Mouse (Mus musculus): ENCODE results near the gene Tmem123.

Gene Tmem123

GRCm38 (mm10) chr9:7775986-7776385, 12.1 kb downstream of the Tmem123 start:
- DNase-seq (ENCODE audit: low spot score) = no peak

GRCm38 (mm10) chr9:7776940-7777339, 13.1 kb downstream of the Tmem123 start:
- DNase-seq (ENCODE audit: low spot score) = no peak

GRCm38 (mm10) chr9:7777652-7778051, 13.8 kb downstream of the Tmem123 start:
- no peak for DNase-seq (ENCODE audit: low spot score)

- no peak for DNase-seq (ENCODE audit: low spot score)
These were observed 14.9 kb downstream of the Tmem123 start for GRCm38 (mm10) chr9:7778771-7779170.

- DNase-seq (ENCODE audit: low spot score) = no peak
These were observed 15.9 kb downstream of the Tmem123 start for GRCm38 (mm10) chr9:7779786-7780185.

GRCm38 (mm10) chr9:7780250-7781150, 16.7 kb downstream of the Tmem123 start:
- no peak for DNase-seq (ENCODE audit: low spot score)

GRCm38 (mm10) chr9:7783823-7784614, 20.2 kb downstream of the Tmem123 start:
- no peak for DNase-seq (ENCODE audit: low spot score)

GRCm38 (mm10) chr9:7784615-7785012, 20.8 kb downstream of the Tmem123 start:
- no peak for DNase-seq (ENCODE audit: low spot score)

- no peak for DNase-seq (ENCODE audit: low spot score)
These were observed 21.6 kb downstream of the Tmem123 start for GRCm38 (mm10) chr9:7785396-7785795.

GRCm38 (mm10) chr9:7786086-7786485, 22.2 kb downstream of the Tmem123 start:
- no peak for DNase-seq (ENCODE audit: low spot score)

GRCm38 (mm10) chr9:7788411-7788810, 24.6 kb downstream of the Tmem123 start:
- DNase-seq (ENCODE audit: low spot score) = no peak

- DNase-seq (ENCODE audit: low spot score) = no peak
These were observed 26.1 kb downstream of the Tmem123 start for GRCm38 (mm10) chr9:7789764-7790575.

GRCm38 (mm10) chr9:7790580-7791084, 26.8 kb downstream of the Tmem123 start:
- no peak for DNase-seq (ENCODE audit: low spot score)

GRCm38 (mm10) chr9:7793561-7793960, 29.7 kb downstream of the Tmem123 start:
- no peak for DNase-seq (ENCODE audit: low spot score)

GRCm38 (mm10) chr9:7795581-7795980, 31.7 kb downstream of the Tmem123 start:
- DNase-seq (ENCODE audit: low spot score) = no peak

- peak; percentile 24 for DNase-seq (ENCODE audit: low spot score)
These were observed 32.5 kb downstream of the Tmem123 start for GRCm38 (mm10) chr9:7796129-7796864.

GRCm38 (mm10) chr9:7797542-7797941, 33.7 kb downstream of the Tmem123 start:
- DNase-seq (ENCODE audit: low spot score) = no peak

- no peak for DNase-seq (ENCODE audit: low spot score)
These were observed 34.7 kb downstream of the Tmem123 start for GRCm38 (mm10) chr9:7798555-7798954.

- no peak for DNase-seq (ENCODE audit: low spot score)
These were observed 41.3 kb downstream of the Tmem123 start for GRCm38 (mm10) chr9:7805101-7805506.

GRCm38 (mm10) chr9:7822758-7823157, 58.9 kb downstream of the Tmem123 start:
- no peak for DNase-seq (ENCODE audit: low spot score)

GRCm38 (mm10) chr9:7824916-7825315, 61.1 kb downstream of the Tmem123 start:
- no peak for DNase-seq (ENCODE audit: low spot score)

All from testis, postnatal 14 days (tissue).